Mouse (Mus musculus): ENCODE results near the gene Hist1h2af. TPM values are rescaled to one million over a fixed set of nuclear protein-coding genes. Genes with fewer than 3 reads are reported as not detected.

The Hist1h2af gene
- polyA plus RNA-seq, 1 experiment from 2014 or later = 9.3 TPM

- peaks cover 4% of the 10 kb centered on the region; the same call in 1 of the 2 replicates for H3K4me1 ChIP-seq
- peak overlapping the region; percentile 53 for H3K4me3 ChIP-seq
- no peaks in the 10 kb centered on the region for H3K9me3 ChIP-seq
- ATAC-seq (ENCODE audit: low FRiP score, low read depth) = no peak
- no peaks in the 10 kb centered on the region for H3K27me3 ChIP-seq
- no peaks in the 10 kb centered on the region for H3K36me3 ChIP-seq
- WGBS = 52% methylated on average over 15 of the region's 15 CpGs
- H3K4me2 ChIP-seq (replicated peaks) = peak overlapping the region; percentile 65
- H3K27ac ChIP-seq = peak overlapping the region; percentile 33; the same call in 1 of the 2 replicates
- H3K9ac ChIP-seq = peak overlapping the region; percentile 50; the same call in 1 of the 2 replicates
Measured at GRCm38 (mm10) chr13:23515826-23516620, 17.7 kb upstream of the Hist1h2af start.

GRCm38 (mm10) chr13:23516822-23517602, 16.7 kb upstream of the Hist1h2af start:
- H3K27ac ChIP-seq = peak overlapping the region; percentile 85
- under 1% methylated on average over 19 of the region's 19 CpGs for WGBS

GRCm38 (mm10) chr13:23517603-23518294, 16.0 kb upstream of the Hist1h2af start:
- under 1% methylated on average over 27 of the region's 27 CpGs for WGBS
- Histone ChIP-seq H3K9ac (peak overlapping the region; percentile 66), H3K9me3 (no peaks in the 10 kb centered on the region), H3K27me3 (no peaks in the 10 kb centered on the region), H3K36me3 (no peaks in the 10 kb centered on the region), H3K4me3 (peak overlapping the region; percentile 53), H3K4me2 (replicated peaks) (peak overlapping the region; percentile 68), H3K27ac (peak overlapping the region; percentile 85), H3K4me1 (peaks cover 4% of the 10 kb centered on the region; the same call in 1 of the 2 replicates)
- peak; percentile 87 for ATAC-seq (ENCODE audit: low FRiP score, low read depth)

More at GRCm38 (mm10) chr13:23516822-23517602, 16.7 kb upstream of the Hist1h2af start:
- Histone ChIP-seq H3K9ac (peak overlapping the region; percentile 66), H3K36me3 (no peaks in the 10 kb centered on the region), H3K4me3 (peak overlapping the region; percentile 53), H3K9me3 (no peaks in the 10 kb centered on the region), H3K27me3 (no peaks in the 10 kb centered on the region), H3K4me1 (peaks cover 4% of the 10 kb centered on the region; the same call in 1 of the 2 replicates), H3K4me2 (replicated peaks) (peak overlapping the region; percentile 68)
- ATAC-seq (ENCODE audit: low FRiP score, low read depth) = peak; percentile 73; the same call in 1 of the 2 replicates

GRCm38 (mm10) chr13:23518295-23518603, 15.5 kb upstream of the Hist1h2af start:
- H3K4me2 ChIP-seq (replicated peaks) = peak overlapping the region; percentile 68
- no peaks in the 10 kb centered on the region for H3K36me3 ChIP-seq
- no peaks in the 10 kb centered on the region for H3K9me3 ChIP-seq
- H3K4me1 ChIP-seq = peaks cover 4% of the 10 kb centered on the region; the same call in 1 of the 2 replicates
- H3K9ac ChIP-seq = peak overlapping the region; percentile 48
- WGBS = under 1% methylated on average over 6 of the region's 6 CpGs
- ATAC-seq (ENCODE audit: low FRiP score, low read depth) = 0 out of 2 replicates have a peak, but pooled peaks have one; percentile 4
- H3K27ac ChIP-seq = no peak overlapping the region
- no peaks in the 10 kb centered on the region for H3K27me3 ChIP-seq
- H3K4me3 ChIP-seq = peak overlapping the region; percentile 53

- H3K4me1 ChIP-seq = peaks cover 4% of the 10 kb centered on the region; the same call in 1 of the 2 replicates
- no peaks in the 10 kb centered on the region for H3K9me3 ChIP-seq
- under 1% methylated on average over 6 of the region's 6 CpGs for WGBS
- peak; percentile 48 for ATAC-seq (ENCODE audit: low FRiP score, low read depth)
- peak overlapping the region; percentile 44; the same call in 1 of the 2 replicates for H3K27ac ChIP-seq
- H3K4me2 ChIP-seq (replicated peaks) = peak overlapping the region; percentile 62
- no peaks in the 10 kb centered on the region for H3K27me3 ChIP-seq
- no peaks in the 10 kb centered on the region for H3K36me3 ChIP-seq
- H3K9ac ChIP-seq = no peak overlapping the region
- peak overlapping the region; percentile 53 for H3K4me3 ChIP-seq
Measured at GRCm38 (mm10) chr13:23518885-23519284, 14.8 kb upstream of the Hist1h2af start.

- Histone ChIP-seq H3K9ac (no peak overlapping the region), H3K27ac (no peak overlapping the region), H3K27me3 (no peaks in the 10 kb centered on the region), H3K36me3 (no peaks in the 10 kb centered on the region), H3K4me3 (peak overlapping the region; percentile 53), H3K9me3 (no peaks in the 10 kb centered on the region), H3K4me1 (peaks cover 4% of the 10 kb centered on the region; the same call in 1 of the 2 replicates), H3K4me2 (replicated peaks) (peak overlapping the region; percentile 62)
- WGBS = 0% methylated on average over 10 of the region's 10 CpGs
- no peak for ATAC-seq (ENCODE audit: low FRiP score, low read depth)
Measured at GRCm38 (mm10) chr13:23519416-23519815, 14.3 kb upstream of the Hist1h2af start.

GRCm38 (mm10) chr13:23521703-23522102, 12.0 kb upstream of the Hist1h2af start:
- WGBS = under 1% methylated on average over 14 of the region's 14 CpGs
- Histone ChIP-seq H3K9ac (no peak overlapping the region), H3K27me3 (no peaks in the 10 kb centered on the region), H3K27ac (no peak overlapping the region), H3K4me2 (replicated peaks) (peak overlapping the region; percentile 36), H3K4me1 (0 out of 2 replicates have a peak, but pooled peaks cover 4% of the 10 kb centered on the region), H3K4me3 (no peak overlapping the region), H3K9me3 (no peaks in the 10 kb centered on the region), H3K36me3 (no peaks in the 10 kb centered on the region)
- no peak for ATAC-seq (ENCODE audit: low FRiP score, low read depth)

- no peak overlapping the region for H3K4me2 ChIP-seq (replicated peaks)
- H3K9ac ChIP-seq = no peak overlapping the region
- H3K27me3 ChIP-seq = no peaks in the 10 kb centered on the region
- H3K4me3 ChIP-seq = no peak overlapping the region
- no peak for ATAC-seq (ENCODE audit: low FRiP score, low read depth)
- peaks cover 8% of the 10 kb centered on the region for H3K4me1 ChIP-seq
- H3K36me3 ChIP-seq = no peaks in the 10 kb centered on the region
- H3K27ac ChIP-seq = no peak overlapping the region
- WGBS = 59% methylated on average over 5 of the region's 5 CpGs
- no peaks in the 10 kb centered on the region for H3K9me3 ChIP-seq
Measured at GRCm38 (mm10) chr13:23523976-23524375, 9.7 kb upstream of the Hist1h2af start.

GRCm38 (mm10) chr13:23524654-23525053, 9.1 kb upstream of the Hist1h2af start:
- Histone ChIP-seq H3K36me3 (no peaks in the 10 kb centered on the region), H3K9me3 (no peaks in the 10 kb centered on the region), H3K27me3 (no peaks in the 10 kb centered on the region), H3K4me2 (replicated peaks) (peak overlapping the region; percentile 32), H3K4me3 (no peak overlapping the region), H3K27ac (no peak overlapping the region), H3K9ac (no peak overlapping the region), H3K4me1 (peaks cover 10% of the 10 kb centered on the region)
- ATAC-seq (ENCODE audit: low FRiP score, low read depth) = no peak; the same call in 1 of the 2 replicates
- 9% methylated on average over 5 of the region's 5 CpGs for WGBS

- no peak overlapping the region for H3K27ac ChIP-seq
- no peaks in the 10 kb centered on the region for H3K27me3 ChIP-seq
- H3K4me2 ChIP-seq (replicated peaks) = peak overlapping the region; percentile 61
- H3K36me3 ChIP-seq = no peaks in the 10 kb centered on the region
- 2% methylated on average over 10 of the region's 10 CpGs for WGBS
- H3K4me3 ChIP-seq = peak overlapping the region; percentile 47
- peak overlapping the region; percentile 48; the same call in 1 of the 2 replicates for H3K9ac ChIP-seq
- peaks cover 10% of the 10 kb centered on the region for H3K4me1 ChIP-seq
- H3K9me3 ChIP-seq = no peaks in the 10 kb centered on the region
- ATAC-seq (ENCODE audit: low FRiP score, low read depth) = no peak
Measured at GRCm38 (mm10) chr13:23525901-23526300, 7.8 kb upstream of the Hist1h2af start.

- Histone ChIP-seq H3K9ac (peak overlapping the region; percentile 56), H3K27me3 (no peaks in the 10 kb centered on the region), H3K9me3 (no peaks in the 10 kb centered on the region), H3K4me2 (replicated peaks) (peak overlapping the region; percentile 61), H3K27ac (peak overlapping the region; percentile 63; the same call in 1 of the 2 replicates), H3K4me1 (peaks cover 10% of the 10 kb centered on the region), H3K36me3 (no peaks in the 10 kb centered on the region), H3K4me3 (peak overlapping the region; percentile 47)
- under 1% methylated on average over 17 of the region's 17 CpGs for WGBS
- ATAC-seq (ENCODE audit: low FRiP score, low read depth) = peak; percentile 39
Measured at GRCm38 (mm10) chr13:23526312-23526711, 7.4 kb upstream of the Hist1h2af start.

All from limb, embryonic 13.5 days (tissue).